Mouse (Mus musculus): Measurements from ENCODE around the gene Axdnd1.
A peak's percentile ranks its signal among the peaks of the same experiment; 100 is the strongest.

The Axdnd1 gene

GRCm38 (mm10) chr1:156432498-156432897, 11.5 kb upstream of the Axdnd1 start:
- TF ChIP-seq NANOG (IDR thresholded peaks at IDR 0.05; ENCODE audit: borderline replicate concordance, low read length) (no peak), POU5F1 (IDR thresholded peaks at IDR 0.05; ENCODE audit: borderline replicate concordance, low read length) (no peak), CTCF (conservative IDR thresholded peaks at IDR 0.05; ENCODE audit: low read length) (no peak)
- no peaks in the 10 kb centered on the region for H3K27me3 ChIP-seq (ENCODE audit: insufficient read depth, low read length)
- no peak overlapping the region for H3K4me3 ChIP-seq (replicated peaks; ENCODE audit: low read length)
- no peaks in the 10 kb centered on the region for H3K9me3 ChIP-seq (ENCODE audit: low read length)
- peaks cover 65% of the 10 kb centered on the region for H3K36me3 ChIP-seq (ENCODE audit: insufficient read depth, low read length)
- peaks cover 19% of the 10 kb centered on the region for H3K4me1 ChIP-seq (replicated peaks; ENCODE audit: low read depth, low read length)

GRCm38 (mm10) chr1:156428434-156428833, 7.5 kb upstream of the Axdnd1 start:
- no peak for TF ChIP-seq POU5F1 (IDR thresholded peaks at IDR 0.05; ENCODE audit: borderline replicate concordance, low read length)
- no peak for TF ChIP-seq NANOG (IDR thresholded peaks at IDR 0.05; ENCODE audit: borderline replicate concordance, low read length)
- no peak for TF ChIP-seq CTCF (conservative IDR thresholded peaks at IDR 0.05; ENCODE audit: low read length)
- H3K27me3 ChIP-seq (ENCODE audit: insufficient read depth, low read length) = no peaks in the 10 kb centered on the region

GRCm38 (mm10) chr1:156425746-156426145, 4.8 kb upstream of the Axdnd1 start:
- Histone ChIP-seq H3K4me3 (replicated peaks; ENCODE audit: low read length) (no peak overlapping the region), H3K9me3 (ENCODE audit: low read length) (no peaks in the 10 kb centered on the region), H3K4me1 (replicated peaks; ENCODE audit: low read depth, low read length) (peaks cover 9% of the 10 kb centered on the region), H3K36me3 (ENCODE audit: insufficient read depth, low read length) (peaks cover 14% of the 10 kb centered on the region; the same call in 1 of the 2 replicates), H3K27me3 (ENCODE audit: insufficient read depth, low read length) (no peaks in the 10 kb centered on the region)
- TF ChIP-seq NANOG (IDR thresholded peaks at IDR 0.05; ENCODE audit: borderline replicate concordance, low read length) (no peak), CTCF (conservative IDR thresholded peaks at IDR 0.05; ENCODE audit: low read length) (no peak), POU5F1 (IDR thresholded peaks at IDR 0.05; ENCODE audit: borderline replicate concordance, low read length) (no peak)

More at GRCm38 (mm10) chr1:156428434-156428833, 7.5 kb upstream of the Axdnd1 start:
- H3K36me3 ChIP-seq (ENCODE audit: insufficient read depth, low read length) = peaks cover 36% of the 10 kb centered on the region
- H3K4me3 ChIP-seq (replicated peaks; ENCODE audit: low read length) = no peak overlapping the region
- peaks cover 19% of the 10 kb centered on the region for H3K4me1 ChIP-seq (replicated peaks; ENCODE audit: low read depth, low read length)
- H3K9me3 ChIP-seq (ENCODE audit: low read length) = no peaks in the 10 kb centered on the region

GRCm38 (mm10) chr1:156424054-156424453, 3.1 kb upstream of the Axdnd1 start:
- TF ChIP-seq POU5F1 (IDR thresholded peaks at IDR 0.05; ENCODE audit: borderline replicate concordance, low read length) = no peak
- TF ChIP-seq CTCF (conservative IDR thresholded peaks at IDR 0.05; ENCODE audit: low read length) = no peak
- TF ChIP-seq NANOG (IDR thresholded peaks at IDR 0.05; ENCODE audit: borderline replicate concordance, low read length) = no peak
- Histone ChIP-seq H3K4me1 (replicated peaks; ENCODE audit: low read depth, low read length) (peaks cover 13% of the 10 kb centered on the region), H3K4me3 (replicated peaks; ENCODE audit: low read length) (no peak overlapping the region), H3K27me3 (ENCODE audit: insufficient read depth, low read length) (no peaks in the 10 kb centered on the region), H3K9me3 (ENCODE audit: low read length) (no peaks in the 10 kb centered on the region), H3K36me3 (ENCODE audit: insufficient read depth, low read length) (no peaks in the 10 kb centered on the region)

- H3K4me1 ChIP-seq (replicated peaks; ENCODE audit: low read depth, low read length) = peaks cover 13% of the 10 kb centered on the region
- H3K27me3 ChIP-seq (ENCODE audit: insufficient read depth, low read length) = no peaks in the 10 kb centered on the region
- no peaks in the 10 kb centered on the region for H3K36me3 ChIP-seq (ENCODE audit: insufficient read depth, low read length)
- no peak overlapping the region for H3K4me3 ChIP-seq (replicated peaks; ENCODE audit: low read length)
- no peak for TF ChIP-seq CTCF (conservative IDR thresholded peaks at IDR 0.05; ENCODE audit: low read length)
- no peak for TF ChIP-seq NANOG (IDR thresholded peaks at IDR 0.05; ENCODE audit: borderline replicate concordance, low read length)
- no peak for TF ChIP-seq POU5F1 (IDR thresholded peaks at IDR 0.05; ENCODE audit: borderline replicate concordance, low read length)
- no peaks in the 10 kb centered on the region for H3K9me3 ChIP-seq (ENCODE audit: low read length)
Measured at GRCm38 (mm10) chr1:156423493-156423892, 2.5 kb upstream of the Axdnd1 start.

- H3K27me3 ChIP-seq (ENCODE audit: insufficient read depth, low read length) = no peaks in the 10 kb centered on the region
Measured at GRCm38 (mm10) chr1:156422856-156423255, 1.9 kb upstream of the Axdnd1 start.

GRCm38 (mm10) chr1:156418170-156418569, 2.8 kb downstream of the Axdnd1 start:
- Histone ChIP-seq H3K4me3 (replicated peaks; ENCODE audit: low read length) (no peak overlapping the region), H3K27me3 (ENCODE audit: insufficient read depth, low read length) (no peaks in the 10 kb centered on the region), H3K4me1 (replicated peaks; ENCODE audit: low read depth, low read length) (peaks cover 13% of the 10 kb centered on the region), H3K9me3 (ENCODE audit: low read length) (no peaks in the 10 kb centered on the region), H3K36me3 (ENCODE audit: insufficient read depth, low read length) (no peaks in the 10 kb centered on the region)
- TF ChIP-seq CTCF (conservative IDR thresholded peaks at IDR 0.05; ENCODE audit: low read length) (peak; percentile 60), POU5F1 (IDR thresholded peaks at IDR 0.05; ENCODE audit: borderline replicate concordance, low read length) (no peak)

More at GRCm38 (mm10) chr1:156422856-156423255, 1.9 kb upstream of the Axdnd1 start:
- peaks cover 13% of the 10 kb centered on the region for H3K4me1 ChIP-seq (replicated peaks; ENCODE audit: low read depth, low read length)
- H3K4me3 ChIP-seq (replicated peaks; ENCODE audit: low read length) = no peak overlapping the region
- TF ChIP-seq CTCF (conservative IDR thresholded peaks at IDR 0.05; ENCODE audit: low read length) = no peak
- no peak for TF ChIP-seq POU5F1 (IDR thresholded peaks at IDR 0.05; ENCODE audit: borderline replicate concordance, low read length)
- TF ChIP-seq NANOG (IDR thresholded peaks at IDR 0.05; ENCODE audit: borderline replicate concordance, low read length) = no peak
- no peaks in the 10 kb centered on the region for H3K36me3 ChIP-seq (ENCODE audit: insufficient read depth, low read length)
- H3K9me3 ChIP-seq (ENCODE audit: low read length) = no peaks in the 10 kb centered on the region

- Histone ChIP-seq H3K36me3 (ENCODE audit: insufficient read depth, low read length) (no peaks in the 10 kb centered on the region), H3K4me1 (replicated peaks; ENCODE audit: low read depth, low read length) (peaks cover 7% of the 10 kb centered on the region), H3K9me3 (ENCODE audit: low read length) (peaks cover 27% of the 10 kb centered on the region), H3K27me3 (ENCODE audit: insufficient read depth, low read length) (no peaks in the 10 kb centered on the region), H3K4me3 (replicated peaks; ENCODE audit: low read length) (no peak overlapping the region)
- TF ChIP-seq CTCF (conservative IDR thresholded peaks at IDR 0.05; ENCODE audit: low read length) (no peak), NANOG (IDR thresholded peaks at IDR 0.05; ENCODE audit: borderline replicate concordance, low read length) (no peak), POU5F1 (IDR thresholded peaks at IDR 0.05; ENCODE audit: borderline replicate concordance, low read length) (no peak)
Measured at GRCm38 (mm10) chr1:156408521-156408920, 12.4 kb downstream of the Axdnd1 start.

- TF ChIP-seq POU5F1 (IDR thresholded peaks at IDR 0.05; ENCODE audit: borderline replicate concordance, low read length) (no peak), CTCF (conservative IDR thresholded peaks at IDR 0.05; ENCODE audit: low read length) (no peak), NANOG (IDR thresholded peaks at IDR 0.05; ENCODE audit: borderline replicate concordance, low read length) (no peak)
- Histone ChIP-seq H3K9me3 (ENCODE audit: low read length) (peaks cover 27% of the 10 kb centered on the region), H3K4me3 (replicated peaks; ENCODE audit: low read length) (no peak overlapping the region), H3K4me1 (replicated peaks; ENCODE audit: low read depth, low read length) (peaks cover 12% of the 10 kb centered on the region), H3K27me3 (ENCODE audit: insufficient read depth, low read length) (no peaks in the 10 kb centered on the region), H3K36me3 (ENCODE audit: insufficient read depth, low read length) (no peaks in the 10 kb centered on the region)
Measured at GRCm38 (mm10) chr1:156408004-156408403, 13.0 kb downstream of the Axdnd1 start.
